Mouse (Mus musculus) kidney, embryonic 15.5 days (tissue): Measurements from ENCODE around the gene Rcan3. TPM values are rescaled to one million over a fixed set of nuclear protein-coding genes. Genes with fewer than 3 reads are reported as not detected.

ENCODE experiments used
- ATAC-seq: fragments of 200-750 bp; cut with Nextera tagmentation; replicated peaks from 2 replicates; pipeline ENCODE4 v1.8.0; 2017; ENCODE audit warnings: moderate TSS enrichment; ENCODE audit not compliant: low FRiP score
- H3K27ac ChIP-seq: fragments of 300-500 bp; sonication (generic); 2 replicates; pipeline ENCODE4 v1.5.1; 2015; ENCODE audit warnings: mild to moderate bottlenecking, inconsistent platforms
- H3K27me3 ChIP-seq: fragments of 300-500 bp; sonication (generic); 2 replicates; pipeline ENCODE4 v1.6.1; 2015; ENCODE audit warnings: inconsistent platforms
- H3K36me3 ChIP-seq: fragments of 300-500 bp; sonication (generic); 2 replicates; pipeline ENCODE4 v1.6.1; 2015; ENCODE audit warnings: inconsistent platforms
- H3K4me1 ChIP-seq: fragments of 300-500 bp; sonication (generic); 2 replicates; pipeline ENCODE4 v1.6.1; 2015; ENCODE audit warnings: inconsistent platforms
- H3K4me2 ChIP-seq: fragments of 300-500 bp; sonication (generic); 2 replicates; pipeline ENCODE4 v1.6.1; 2015; ENCODE audit warnings: moderate library complexity, mild to moderate bottlenecking, inconsistent platforms
- H3K4me3 ChIP-seq: fragments of 300-500 bp; sonication (generic); replicated peaks from 2 replicates; pipeline ENCODE4 v1.5.1; 2015; ENCODE audit warnings: mild to moderate bottlenecking, inconsistent platforms
- H3K9ac ChIP-seq: fragments of 300-500 bp; sonication (generic); 2 replicates; pipeline ENCODE4 v1.6.1; 2015; ENCODE audit warnings: mild to moderate bottlenecking, inconsistent platforms
- H3K9me3 ChIP-seq: fragments of 300-500 bp; sonication (generic); replicated peaks from 2 replicates; pipeline ENCODE4 v1.6.1; 2016; ENCODE audit warnings: inconsistent platforms
- WGBS: fragments of 180-500 bp; shearing (Covaris S2); methylation state at CpG from one replicate; pipeline ENCODE4 v1.1.7; 2015; ENCODE audit warnings: mixed read lengths; 5-methylcytosine and 5-hydroxymethylcytosine counted together
- polyA plus RNA-seq: library from polyadenylated mRNA; unstranded; fragments of >200 nt; fragmentation: Nextera tagmentation; extraction: Ambion mirVana; gene quantifications from 2 replicates; pipeline ENCODE4 v1.2.1, GENCODE M21; 2015

Rcan3 gene
- 12.6 and 15.5 TPM in 2 replicates for polyA plus RNA-seq

DNA sequence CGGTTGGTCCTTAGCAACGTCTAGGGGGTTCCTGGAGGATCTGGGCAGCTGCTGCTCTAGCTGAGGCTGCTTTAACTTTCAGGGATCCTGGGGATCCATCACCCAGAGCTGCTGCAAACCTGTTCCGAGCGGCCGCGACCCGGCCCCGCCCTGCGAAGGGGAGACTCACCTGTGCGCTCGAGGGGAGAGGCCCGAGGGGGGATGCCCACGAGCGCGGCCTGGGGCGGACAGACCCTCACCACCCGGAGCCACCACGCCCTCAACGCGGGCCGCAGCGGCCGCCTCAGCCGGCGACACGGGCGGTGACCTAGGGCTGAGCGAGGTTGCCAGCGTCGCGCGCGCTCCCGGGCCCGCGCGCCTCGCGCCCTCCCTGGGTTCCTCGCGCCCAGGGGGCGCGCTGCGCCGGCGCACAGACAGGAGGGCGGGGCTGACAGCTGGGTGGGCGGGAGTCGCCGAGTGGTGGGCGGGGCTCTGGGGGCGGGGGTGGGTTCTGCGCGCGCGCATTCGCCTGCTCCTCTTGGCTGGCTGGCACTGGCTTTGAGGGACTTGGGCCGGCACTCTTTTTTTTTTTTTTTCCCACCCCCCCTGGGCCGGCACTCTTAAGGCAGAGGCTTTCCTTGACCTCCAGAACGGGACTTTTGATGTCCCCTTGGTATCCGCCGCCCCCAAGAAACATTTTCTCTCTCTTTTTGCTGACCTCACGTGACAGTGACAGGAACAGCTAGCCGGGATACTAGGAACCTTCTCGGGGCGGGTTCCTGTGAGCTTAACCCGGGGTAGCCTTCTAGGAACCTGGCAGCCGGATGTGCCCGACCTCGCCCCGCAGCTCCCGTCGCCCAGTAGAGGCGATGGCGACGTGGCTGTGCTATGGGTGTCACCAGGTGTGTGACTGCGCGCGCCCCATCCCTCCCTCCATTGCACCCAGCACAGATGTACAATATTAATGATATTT is at the start of gene Rcan3:
Gene Rcan3, minus strand, starts transcription at position 411 of the 952 bp plus-strand sequence.
- peak within 1 kb of the TSS; percentile 61 for H3K4me3 ChIP-seq
- WGBS: under 1% methylated on average over 77 of the region's 79 CpGs
- peak within 1 kb of the TSS; percentile 45 for H3K27ac ChIP-seq
- no peaks in the 10 kb centered on the region for H3K36me3 ChIP-seq
- peaks cover 18% of the 10 kb centered on the region for H3K4me1 ChIP-seq
- no peaks in the 10 kb centered on the region for H3K9me3 ChIP-seq
- H3K4me2 ChIP-seq: peak within 1 kb of the TSS; percentile 96
- H3K27me3 ChIP-seq: no peaks in the 10 kb centered on the region
- H3K9ac ChIP-seq: peak within 1 kb of the TSS; percentile 67
- peak; percentile 89 for ATAC-seq

DNA sequence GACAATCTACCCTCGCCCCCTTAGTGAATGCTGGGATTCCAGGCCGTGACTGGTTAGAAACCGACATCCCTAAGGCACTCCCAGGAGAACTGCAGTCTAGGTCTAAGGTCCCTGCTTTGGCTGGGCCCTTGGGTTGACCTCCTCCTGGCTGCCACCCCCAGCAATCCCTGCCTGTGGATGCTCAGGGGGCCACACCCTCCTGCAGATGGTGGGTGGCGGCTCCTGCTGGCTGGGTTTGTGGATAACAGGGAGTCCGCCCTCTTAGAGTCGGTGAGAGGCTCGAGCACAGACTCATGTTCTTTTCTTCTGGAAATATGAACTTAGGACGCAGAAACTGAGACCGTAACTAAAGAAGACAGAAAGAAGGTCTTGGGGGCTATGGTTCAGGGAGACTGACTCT is 46.7 kb upstream of the Rcan3 start:
- Histone ChIP-seq H3K9ac (no peak overlapping the region), H3K4me1 (no peaks in the 10 kb centered on the region), H3K4me2 (no peak overlapping the region), H3K27me3 (no peaks in the 10 kb centered on the region), H3K27ac (no peak overlapping the region), H3K36me3 (peaks cover 8% of the 10 kb centered on the region; the same call in 1 of the 2 replicates), H3K9me3 (no peaks in the 10 kb centered on the region), H3K4me3 (no peak overlapping the region)
- WGBS: 77% methylated on average over 9 of the region's 9 CpGs
- ATAC-seq: no peak

DNA sequence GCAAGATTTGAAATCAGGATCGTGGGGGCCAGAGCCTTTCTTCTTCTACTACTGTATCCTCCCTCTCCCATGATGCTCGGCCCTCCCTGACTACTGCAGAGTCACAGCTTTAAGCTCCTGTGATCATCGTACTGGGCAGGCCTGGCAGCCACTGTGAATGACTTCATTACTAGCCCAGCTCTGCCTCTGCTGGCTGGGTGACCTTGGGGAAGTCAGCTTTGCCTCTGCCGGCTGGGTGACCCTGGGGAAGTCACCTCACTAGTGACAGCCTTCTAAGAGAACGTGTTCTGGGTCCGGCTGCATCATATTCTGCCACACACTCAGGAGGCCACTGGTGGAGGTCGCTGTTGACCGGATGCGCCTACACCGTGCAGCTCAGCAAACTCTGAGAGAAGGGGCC is 44.2 kb upstream of the Rcan3 start:
- Histone ChIP-seq H3K4me3 (no peak overlapping the region), H3K36me3 (peaks cover 14% of the 10 kb centered on the region; the same call in 1 of the 2 replicates), H3K4me2 (no peak overlapping the region), H3K9me3 (no peaks in the 10 kb centered on the region), H3K4me1 (no peaks in the 10 kb centered on the region), H3K9ac (no peak overlapping the region), H3K27me3 (no peaks in the 10 kb centered on the region), H3K27ac (no peak overlapping the region)
- ATAC-seq: no peak
- 87% methylated on average over 10 of the region's 10 CpGs for WGBS

DNA sequence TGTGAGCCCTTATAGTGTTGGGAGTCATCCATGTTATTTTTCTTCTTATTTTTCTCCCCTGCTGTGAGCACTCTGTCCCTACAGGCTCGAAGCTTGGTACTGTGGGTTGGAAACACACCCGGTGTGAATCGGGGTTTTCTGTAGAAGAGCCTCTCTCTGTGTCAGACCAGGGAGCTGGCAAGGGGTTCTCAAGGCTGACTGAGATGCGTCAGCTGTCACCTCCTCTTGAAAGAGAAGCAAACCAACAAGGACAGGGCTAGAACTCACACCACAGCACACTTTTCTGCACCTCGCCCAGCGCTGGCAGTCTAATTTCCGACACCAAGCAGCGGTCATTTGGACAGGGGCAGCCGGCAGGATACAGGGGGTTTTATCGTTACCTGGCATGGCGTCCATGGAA is 29.8 kb upstream of the Rcan3 start:
- 93% methylated on average over 11 of the region's 11 CpGs for WGBS
- no peak overlapping the region for H3K4me3 ChIP-seq
- H3K9me3 ChIP-seq: no peaks in the 10 kb centered on the region

DNA sequence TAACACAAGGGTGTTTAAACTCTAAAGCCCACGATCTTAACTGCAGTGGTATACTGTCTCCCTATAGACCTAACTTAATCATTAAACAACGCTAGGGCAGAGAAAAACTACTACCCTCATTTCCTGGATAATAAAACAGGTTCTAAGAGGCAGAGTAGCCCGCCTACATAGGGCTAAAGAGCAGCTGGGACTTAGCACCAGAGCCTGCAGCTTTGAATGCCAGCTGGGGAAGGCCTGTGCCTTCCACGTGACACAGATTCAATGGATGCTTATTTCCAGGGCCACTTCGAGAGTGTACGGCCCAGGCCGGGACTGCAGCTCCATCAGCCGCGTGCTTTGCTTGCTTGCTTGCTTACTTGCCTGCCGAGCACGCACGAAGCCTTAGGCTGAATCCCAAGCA is 19.9 kb upstream of the Rcan3 start:
- WGBS: 27% methylated on average over 12 of the region's 12 CpGs
- peak; percentile 64 for ATAC-seq
- peak overlapping the region; percentile 72 for H3K27ac ChIP-seq
- no peaks in the 10 kb centered on the region for H3K27me3 ChIP-seq
- no peak overlapping the region for H3K9ac ChIP-seq
- H3K36me3 ChIP-seq: 0 out of 2 replicates have a peak, but pooled peaks cover 4% of the 10 kb centered on the region
- peaks cover 36% of the 10 kb centered on the region for H3K4me1 ChIP-seq
- H3K4me2 ChIP-seq: no peak overlapping the region
- H3K4me3 ChIP-seq: no peak overlapping the region
- no peaks in the 10 kb centered on the region for H3K9me3 ChIP-seq

More for the DNA sequence above, 29.8 kb upstream of the Rcan3 start:
- H3K36me3 ChIP-seq: peaks cover 14% of the 10 kb centered on the region; the same call in 1 of the 2 replicates
- no peak overlapping the region for H3K9ac ChIP-seq
- H3K4me2 ChIP-seq: no peak overlapping the region
- ATAC-seq: no peak
- H3K4me1 ChIP-seq: no peaks in the 10 kb centered on the region
- H3K27ac ChIP-seq: no peak overlapping the region
- no peaks in the 10 kb centered on the region for H3K27me3 ChIP-seq

DNA sequence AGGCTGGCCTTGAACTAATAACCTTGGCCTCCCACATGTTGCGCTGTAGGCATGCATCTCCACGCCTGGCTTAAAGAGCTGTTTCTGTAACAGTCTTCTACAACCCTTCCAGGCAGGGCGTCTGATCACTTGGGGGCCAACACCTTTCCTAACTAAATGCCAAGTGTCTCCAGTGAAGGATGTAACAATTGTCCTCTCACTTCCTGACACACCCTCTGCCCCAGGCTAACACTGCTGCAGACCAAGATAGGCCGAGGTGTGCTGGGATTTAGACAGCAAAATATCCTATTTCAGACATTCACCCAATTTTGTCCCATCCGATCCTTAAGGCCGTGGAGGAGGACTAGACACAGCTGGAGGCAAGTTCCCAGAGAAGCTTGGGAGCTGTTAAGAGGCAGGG is 19.5 kb upstream of the Rcan3 start:
- H3K36me3 ChIP-seq: 0 out of 2 replicates have a peak, but pooled peaks cover 4% of the 10 kb centered on the region
- no peaks in the 10 kb centered on the region for H3K27me3 ChIP-seq
- H3K9ac ChIP-seq: no peak overlapping the region
- no peak for ATAC-seq
- H3K4me2 ChIP-seq: no peak overlapping the region
- H3K9me3 ChIP-seq: no peaks in the 10 kb centered on the region
- WGBS: 34% methylated on average over 6 of the region's 6 CpGs
- H3K4me3 ChIP-seq: no peak overlapping the region
- peak overlapping the region; percentile 72 for H3K27ac ChIP-seq
- peaks cover 36% of the 10 kb centered on the region for H3K4me1 ChIP-seq

DNA sequence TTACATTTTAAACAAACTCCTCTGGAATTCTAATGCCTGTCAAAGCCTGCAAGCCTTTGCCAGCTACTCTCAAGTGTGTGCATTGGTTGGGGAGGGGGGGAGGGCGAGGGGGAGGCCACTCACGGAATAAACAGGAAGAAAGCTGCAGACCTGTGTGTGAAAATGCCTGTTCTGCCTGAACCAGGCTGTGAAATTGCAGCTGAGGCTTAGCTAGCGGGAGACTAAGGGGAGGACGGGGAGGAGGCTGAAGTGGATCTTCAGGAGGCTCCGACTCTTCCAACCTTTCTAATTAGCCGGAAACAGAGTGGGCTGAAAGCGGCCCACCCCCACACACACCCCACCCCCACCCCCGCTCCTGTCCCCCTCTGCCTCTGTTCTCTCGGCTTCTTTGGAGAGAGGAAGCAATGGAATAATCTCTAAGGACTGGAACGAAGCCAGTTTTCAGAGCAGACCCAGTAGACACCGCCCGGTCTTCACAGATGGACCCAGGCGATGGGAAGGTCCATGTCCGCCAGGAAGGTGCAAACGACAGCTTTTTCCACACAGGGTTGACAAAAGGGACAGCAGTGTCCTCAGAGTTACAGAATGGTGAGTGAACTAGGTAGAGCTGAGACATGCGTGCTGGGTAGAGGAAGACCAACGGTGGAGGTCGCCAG is 17.8 kb upstream of the Rcan3 start:
- ATAC-seq: 0 out of 2 replicates have a peak, but pooled peaks have one; percentile 18
- WGBS: 37% methylated on average over 18 of the region's 18 CpGs
- H3K27me3 ChIP-seq: no peaks in the 10 kb centered on the region
- 0 out of 2 replicates have a peak overlapping the region, but pooled peaks have one; percentile 1 for H3K4me3 ChIP-seq
- H3K4me2 ChIP-seq: peak overlapping the region; percentile 40
- no peak overlapping the region for H3K9ac ChIP-seq
- H3K4me1 ChIP-seq: peaks cover 36% of the 10 kb centered on the region
- H3K9me3 ChIP-seq: no peaks in the 10 kb centered on the region
- H3K36me3 ChIP-seq: 0 out of 2 replicates have a peak, but pooled peaks cover 4% of the 10 kb centered on the region
- peak overlapping the region; percentile 54 for H3K27ac ChIP-seq

DNA sequence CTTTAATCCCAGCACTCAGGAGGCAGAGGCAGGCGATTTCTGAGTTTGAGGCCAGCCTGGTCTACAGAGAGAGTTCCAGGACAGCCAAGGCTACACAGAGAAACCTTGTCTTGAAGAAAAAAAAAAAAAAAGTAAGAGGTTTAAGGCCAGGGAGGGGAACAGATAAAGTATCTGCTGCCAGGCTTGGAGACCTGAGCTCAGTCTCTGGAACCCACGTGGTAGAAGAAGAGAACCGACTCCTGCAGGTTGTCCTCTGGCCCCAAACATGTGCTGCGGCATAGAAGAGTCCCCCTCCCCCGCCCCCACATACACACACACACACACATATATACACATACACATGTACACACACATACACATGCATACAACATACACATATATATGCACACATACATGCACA is 8.8 kb upstream of the Rcan3 start:
- WGBS: 75% methylated on average over 5 of the region's 5 CpGs
- H3K9ac ChIP-seq: no peak overlapping the region
- H3K9me3 ChIP-seq: no peaks in the 10 kb centered on the region
- H3K36me3 ChIP-seq: no peaks in the 10 kb centered on the region
- no peak overlapping the region for H3K4me2 ChIP-seq
- H3K27me3 ChIP-seq: no peaks in the 10 kb centered on the region
- no peak for ATAC-seq
- no peak overlapping the region for H3K4me3 ChIP-seq
- no peak overlapping the region for H3K27ac ChIP-seq
- peaks cover 10% of the 10 kb centered on the region for H3K4me1 ChIP-seq

DNA sequence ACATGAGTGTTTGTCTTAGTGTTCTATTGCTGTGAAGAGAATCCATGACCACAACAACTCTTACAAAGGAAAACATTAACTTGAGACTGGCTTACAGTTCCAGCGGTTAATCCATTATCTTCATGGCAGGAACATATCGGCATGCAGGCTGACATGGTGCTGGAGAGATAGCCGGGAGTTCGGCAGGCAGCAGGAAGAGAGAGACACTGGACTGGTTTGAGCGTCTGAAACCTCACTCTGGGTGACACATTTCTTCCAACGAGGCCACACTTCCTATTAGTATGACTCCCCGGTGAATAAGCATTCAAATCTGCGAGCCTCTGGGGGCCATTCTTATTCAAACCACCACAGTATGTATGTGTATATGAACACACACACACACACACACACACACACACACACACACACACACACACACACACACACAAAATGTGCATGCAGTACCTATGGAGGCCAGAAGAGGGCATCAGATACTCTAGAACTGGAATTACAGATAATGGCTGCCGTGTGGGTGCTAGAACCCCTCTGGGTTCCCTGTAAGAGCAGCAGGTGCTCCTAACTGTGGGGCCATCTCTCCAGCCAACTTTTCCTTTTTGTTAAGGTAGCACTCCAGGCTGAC is 6.4 kb upstream of the Rcan3 start:
- Histone ChIP-seq H3K9me3 (no peaks in the 10 kb centered on the region), H3K9ac (no peak overlapping the region), H3K27me3 (no peaks in the 10 kb centered on the region), H3K27ac (no peak overlapping the region), H3K4me3 (no peak overlapping the region), H3K36me3 (no peaks in the 10 kb centered on the region), H3K4me1 (peaks cover 10% of the 10 kb centered on the region), H3K4me2 (no peak overlapping the region)
- ATAC-seq: no peak
- WGBS: 56% methylated on average over 9 of the region's 9 CpGs

DNA sequence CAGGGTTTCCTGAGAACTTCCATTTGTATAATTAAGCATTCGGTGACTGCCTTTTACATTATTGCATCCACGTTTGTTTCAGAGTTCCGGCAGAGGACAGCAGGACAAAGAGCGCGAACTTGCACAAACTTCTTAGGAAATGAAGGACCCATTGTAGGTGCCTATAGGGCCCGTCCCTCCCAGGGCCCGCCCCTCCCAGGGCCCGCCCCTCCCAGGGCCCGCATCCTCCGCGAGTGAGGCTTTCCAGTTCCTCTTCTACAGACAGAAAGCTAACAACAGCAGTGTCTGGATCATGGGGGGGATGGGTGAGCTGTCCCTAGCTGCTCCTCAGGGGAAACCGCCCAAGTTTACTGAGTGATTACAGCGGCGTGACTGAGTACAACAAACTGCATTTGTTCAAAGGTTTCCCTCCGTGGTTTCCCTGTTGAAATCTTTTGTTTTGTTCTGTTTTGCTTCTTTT is 5.6 kb upstream of the Rcan3 start:
- H3K36me3 ChIP-seq: no peaks in the 10 kb centered on the region
- H3K9ac ChIP-seq: no peak overlapping the region
- 4% methylated on average over 15 of the region's 15 CpGs for WGBS
- peak overlapping the region; percentile 72 for H3K27ac ChIP-seq
- H3K27me3 ChIP-seq: no peaks in the 10 kb centered on the region
- no peaks in the 10 kb centered on the region for H3K9me3 ChIP-seq
- H3K4me3 ChIP-seq: 0 out of 2 replicates have a peak overlapping the region, but pooled peaks have one; percentile 5
- peak; percentile 94 for ATAC-seq
- peaks cover 16% of the 10 kb centered on the region for H3K4me1 ChIP-seq
- peak overlapping the region; percentile 48 for H3K4me2 ChIP-seq

DNA sequence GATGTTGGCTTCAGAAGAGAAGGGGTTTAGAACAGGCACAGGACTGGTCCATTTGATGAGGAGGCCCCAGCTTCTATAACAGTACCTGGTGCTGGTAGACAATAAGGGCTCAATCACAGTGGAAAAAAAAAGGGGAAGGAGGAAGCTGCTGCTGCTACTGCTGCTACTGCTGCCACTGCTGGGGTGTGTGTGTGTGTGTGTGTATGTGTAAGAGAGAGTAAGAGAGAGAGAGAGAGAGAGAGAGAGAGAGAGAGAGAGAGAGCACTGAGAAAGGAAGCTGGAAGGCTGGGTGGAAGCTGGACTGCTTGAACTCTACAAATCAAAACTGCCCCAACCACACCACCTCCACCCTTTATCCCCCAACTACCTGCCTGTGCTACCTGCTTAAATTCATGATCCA is 4.3 kb upstream of the Rcan3 start:
- Histone ChIP-seq H3K4me3 (no peak overlapping the region), H3K36me3 (no peaks in the 10 kb centered on the region), H3K4me1 (peaks cover 22% of the 10 kb centered on the region), H3K9me3 (no peaks in the 10 kb centered on the region), H3K9ac (no peak overlapping the region), H3K4me2 (no peak overlapping the region), H3K27ac (no peak overlapping the region), H3K27me3 (no peaks in the 10 kb centered on the region)
- ATAC-seq: no peak
